Mouse (Mus musculus) cortical plate, adult 2 months (tissue): ENCODE results near the gene Lrrc8b. TPM values are rescaled to one million over a fixed set of nuclear protein-coding genes. Genes with fewer than 3 reads are reported as not detected.

Source experiments
- H3K27ac ChIP-seq: fragments of 200-500 bp; 2 replicates; pipeline ENCODE4 v1.5.1; 2012; ENCODE audit warnings: low read length, control low read depth, inconsistent platforms; ENCODE audit not compliant: insufficient read depth
- H3K4me1 ChIP-seq: fragments of 200-500 bp; 2 replicates; pipeline ENCODE4 v1.6.1; 2011; ENCODE audit warnings: low read length; ENCODE audit not compliant: control insufficient read depth, insufficient read depth
- H3K4me3 ChIP-seq: fragments of 200-500 bp; 2 replicates; pipeline ENCODE4 v1.5.1; 2011; ENCODE audit warnings: mild to moderate bottlenecking, low read length, control low read depth; ENCODE audit not compliant: insufficient read depth
- CTCF ChIP-seq: fragments of 200-500 bp; IDR thresholded peaks from 2 replicates; pipeline ENCODE4 v1.5.1; 2011; ENCODE audit warnings: mild to moderate bottlenecking, control low read depth, low read length; ENCODE audit not compliant: insufficient read depth; ENCODE audit errors: extremely low read depth
- POLR2A ChIP-seq: fragments of 200-500 bp; IDR thresholded peaks from 2 replicates; pipeline ENCODE4 v1.6.1; 2011; ENCODE audit warnings: mild to moderate bottlenecking, low read length, control low read depth; ENCODE audit not compliant: insufficient read depth; ENCODE audit errors: extremely low read depth
- polyA plus RNA-seq: library from polyadenylated mRNA; depleted of rRNA; stranded (reverse); fragments of >200 nt; gene quantifications from 2 replicates; pipeline ENCODE4 v1.2.3, GENCODE M21; 2012

Gene Lrrc8b
- polyA plus RNA-seq, 1 experiment, result 58.2 TPM

GRCm38 (mm10) chr5:105492367-105493246 is 77.0 kb downstream of the Lrrc8b start:
- TF ChIP-seq POLR2A (no peak), CTCF (peak; percentile 39)
- H3K27ac ChIP-seq, result 0 out of 2 replicates have a peak overlapping the region, but pooled peaks have one; percentile 9
- peaks cover 17% of the 10 kb centered on the region for H3K4me1 ChIP-seq
- no peak overlapping the region for H3K4me3 ChIP-seq

- Histone ChIP-seq H3K4me3 (no peak overlapping the region), H3K4me1 (peaks cover 17% of the 10 kb centered on the region), H3K27ac (peak overlapping the region; percentile 9; the same call in 1 of the 2 replicates)
- TF ChIP-seq CTCF (no peak), POLR2A (no peak)
These were observed 77.8 kb downstream of the Lrrc8b start for GRCm38 (mm10) chr5:105493377-105493776.

- peaks cover 19% of the 10 kb centered on the region for H3K4me1 ChIP-seq
- TF ChIP-seq CTCF (peak; percentile 30; the same call in 1 of the 2 replicates), POLR2A (0 out of 2 replicates have a peak, but pooled peaks have one; percentile 21)
- no peak overlapping the region for H3K4me3 ChIP-seq
- H3K27ac ChIP-seq, result 0 out of 2 replicates have a peak overlapping the region, but pooled peaks have one; percentile 18
These were observed 78.8 kb downstream of the Lrrc8b start for GRCm38 (mm10) chr5:105494246-105494917.

GRCm38 (mm10) chr5:105494918-105495901 is 79.6 kb downstream of the Lrrc8b start:
- TF ChIP-seq POLR2A (no peak), CTCF (peak; percentile 32; the same call in 1 of the 2 replicates)
- Histone ChIP-seq H3K4me3 (no peak overlapping the region), H3K4me1 (peaks cover 19% of the 10 kb centered on the region), H3K27ac (no peak overlapping the region)

DNA sequence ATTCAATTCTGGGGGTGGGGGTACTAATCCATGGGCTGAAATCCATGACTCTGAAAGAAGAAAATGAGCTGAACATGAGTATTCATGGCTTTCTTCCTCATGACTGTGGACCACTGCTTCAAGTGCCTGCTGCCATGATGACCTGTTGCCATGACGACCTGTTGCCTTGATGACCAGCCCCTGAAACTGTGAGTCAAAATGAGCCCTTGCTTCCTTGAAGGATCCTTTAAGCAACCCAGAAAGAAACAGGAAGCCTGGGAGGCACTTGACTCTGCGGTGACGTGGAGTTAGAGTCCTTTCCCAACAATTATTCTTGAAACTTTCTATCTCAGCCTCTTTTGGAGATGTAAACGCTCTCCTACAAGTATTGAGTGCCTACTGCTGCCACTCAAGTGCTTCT is 80.6 kb downstream of the Lrrc8b start:
- no peak for TF ChIP-seq POLR2A
- no peak for TF ChIP-seq CTCF
- Histone ChIP-seq H3K27ac (no peak overlapping the region), H3K4me1 (peaks cover 18% of the 10 kb centered on the region), H3K4me3 (no peak overlapping the region)

DNA sequence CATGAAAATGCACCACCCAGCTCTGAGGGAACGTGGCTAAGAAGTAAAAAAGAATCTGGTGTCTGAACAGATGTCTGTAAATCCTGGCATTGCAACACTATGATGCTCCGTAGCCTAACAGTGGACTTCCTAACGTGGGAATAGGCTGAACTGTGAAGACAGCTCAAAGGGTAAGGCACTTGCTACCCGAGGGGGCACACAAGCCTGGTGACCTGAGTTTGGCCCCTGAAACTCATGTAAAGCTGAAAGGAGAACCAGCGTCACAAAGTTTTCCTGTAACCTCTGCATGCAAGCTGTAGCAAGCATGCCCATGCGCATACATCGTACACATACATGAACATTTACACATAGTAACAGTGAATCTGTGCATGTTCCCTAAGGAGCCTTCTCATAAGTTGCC is 81.0 kb downstream of the Lrrc8b start:
- no peak for TF ChIP-seq CTCF
- H3K4me3 ChIP-seq, result no peak overlapping the region
- H3K27ac ChIP-seq, result no peak overlapping the region
- H3K4me1 ChIP-seq, result peaks cover 18% of the 10 kb centered on the region

DNA sequence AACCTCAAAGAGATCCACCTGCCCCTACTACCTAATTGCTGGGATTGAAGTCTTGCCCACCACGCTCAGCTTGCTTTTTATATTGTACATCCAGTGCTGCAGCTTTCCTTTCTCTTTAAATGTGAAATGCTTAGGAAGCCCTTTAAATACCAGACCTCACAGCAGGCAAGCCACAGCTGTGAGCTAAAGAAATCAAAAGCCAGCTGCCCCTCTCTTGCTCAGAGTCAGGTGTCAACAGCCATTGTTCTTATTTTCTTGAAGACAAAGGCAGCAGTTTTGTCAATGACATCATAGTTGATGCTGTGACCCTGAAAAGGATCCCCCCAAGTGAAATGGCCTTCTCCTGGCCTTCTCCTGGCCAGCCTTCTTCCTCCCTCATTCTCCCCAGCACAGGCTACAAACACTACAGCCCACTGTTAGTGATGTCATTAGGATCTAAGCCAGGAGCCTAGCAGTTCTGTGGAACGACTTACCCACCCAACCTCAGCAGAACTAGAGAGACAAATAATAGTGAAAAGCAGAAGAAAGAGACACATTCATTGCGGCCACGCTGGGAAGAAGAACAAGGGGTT is 82.9 kb downstream of the Lrrc8b start:
- Histone ChIP-seq H3K27ac (no peak overlapping the region), H3K4me1 (peaks cover 14% of the 10 kb centered on the region), H3K4me3 (no peak overlapping the region)
- TF ChIP-seq CTCF (no peak), POLR2A (no peak)

GRCm38 (mm10) chr5:105499396-105499795 is 83.8 kb downstream of the Lrrc8b start:
- Histone ChIP-seq H3K27ac (no peak overlapping the region), H3K4me1 (peaks cover 12% of the 10 kb centered on the region), H3K4me3 (no peak overlapping the region)
- TF ChIP-seq POLR2A (no peak), CTCF (no peak)
